Mouse (Mus musculus) intestine, postnatal 0 days (tissue): Measurements from ENCODE around the gene Ky. TPM values are rescaled to one million over a fixed set of nuclear protein-coding genes. Genes with fewer than 3 reads are reported as not detected.

Experiments
- ATAC-seq: fragments of 200-750 bp; cut with Nextera tagmentation; 2 replicates; pipeline ENCODE4 v1.8.0; 2017; ENCODE audit warnings: mild to moderate bottlenecking, moderate TSS enrichment, moderate library complexity
- H3K27ac ChIP-seq: fragments of 300-500 bp; sonication (generic); 2 replicates; pipeline ENCODE4 v1.5.1; 2014; ENCODE audit warnings: mild to moderate bottlenecking, low read depth, low read length, moderate library complexity
- H3K27me3 ChIP-seq: fragments of 300-500 bp; sonication (generic); replicated peaks from 2 replicates; pipeline ENCODE4 v1.6.1; 2014; ENCODE audit warnings: low read length, mixed read lengths; ENCODE audit not compliant: control insufficient read depth, insufficient read depth
- H3K36me3 ChIP-seq: fragments of 300-500 bp; sonication (generic); 2 replicates; pipeline ENCODE4 v1.6.1; 2014; ENCODE audit warnings: mild to moderate bottlenecking, moderate library complexity; ENCODE audit not compliant: control insufficient read depth, insufficient read depth
- H3K4me1 ChIP-seq: fragments of 300-500 bp; sonication (generic); replicated peaks from 2 replicates; pipeline ENCODE4 v1.6.1; 2014; ENCODE audit warnings: antibody characterized with exemption, low read length, mixed read lengths; ENCODE audit not compliant: control insufficient read depth, insufficient read depth
- H3K4me2 ChIP-seq: fragments of 300-500 bp; sonication (generic); replicated peaks from 2 replicates; pipeline ENCODE4 v1.6.1; 2014; ENCODE audit warnings: low read depth, mild to moderate bottlenecking, moderate library complexity
- H3K4me3 ChIP-seq: fragments of 300-500 bp; sonication (generic); 2 replicates; pipeline ENCODE4 v1.5.1; 2014; ENCODE audit warnings: low read depth, low read length
- H3K9ac ChIP-seq: fragments of 300-500 bp; sonication (generic); 2 replicates; pipeline ENCODE4 v1.6.1; 2014; ENCODE audit warnings: mild to moderate bottlenecking, low read depth, low read length
- H3K9me3 ChIP-seq: fragments of 300-500 bp; sonication (generic); 2 replicates; pipeline ENCODE4 v1.6.1; 2016; ENCODE audit warnings: mixed run types; ENCODE audit not compliant: control insufficient read depth
- CTCF ChIP-seq: sonication (generic); IDR thresholded peaks from 2 replicates; pipeline ENCODE4 v1.5.1; 2016; ENCODE audit warnings: low read depth, mild to moderate bottlenecking, control low read depth, antibody characterized with exemption, moderate library complexity
- WGBS: fragments of 180-500 bp; shearing (Covaris S2); extraction: QIAGEN DNeasy Blood & Tissue Kit; methylation state at CpG from one replicate; pipeline ENCODE4 v1.1.7; 2014; 5-methylcytosine and 5-hydroxymethylcytosine counted together
- polyA plus RNA-seq: library from polyadenylated mRNA; unstranded; fragments of >200 nt; fragmentation: Nextera tagmentation; extraction: Ambion mirVana; gene quantifications from 2 replicates; pipeline ENCODE4 v1.2.1, GENCODE M21; 2015

Ky gene
- polyA plus RNA-seq, 1 experiment from 2014 or later = 0.10 TPM

DNA sequence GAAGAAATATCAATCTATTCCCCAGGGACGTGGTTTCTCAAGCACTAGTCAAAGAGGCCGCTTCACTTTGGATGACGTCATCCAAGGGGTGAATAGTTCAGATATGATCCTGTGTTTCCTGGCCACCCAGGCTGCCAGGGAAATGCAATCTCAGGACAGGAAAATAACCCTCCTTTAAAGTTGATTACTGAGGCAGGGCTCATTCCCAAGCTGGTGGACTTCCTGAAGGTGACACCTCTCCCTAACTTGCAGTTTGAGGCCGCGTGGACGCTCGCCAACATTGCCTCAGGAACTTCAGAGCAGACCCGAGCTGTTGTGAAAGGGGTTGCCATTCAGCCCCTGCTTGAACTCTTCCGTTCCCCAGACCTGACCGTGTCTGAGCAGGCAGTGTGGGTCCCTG, 46.2 kb downstream of the Ky start:
- H3K4me3 ChIP-seq = no peak overlapping the region
- H3K27me3 ChIP-seq = 0 out of 2 replicates have a peak, but pooled peaks cover 3% of the 10 kb centered on the region
- no peaks in the 10 kb centered on the region for H3K4me1 ChIP-seq
- H3K36me3 ChIP-seq = no peaks in the 10 kb centered on the region
- H3K9ac ChIP-seq = no peak overlapping the region
- H3K9me3 ChIP-seq = no peaks in the 10 kb centered on the region
- TF ChIP-seq CTCF = no peak
- 50% methylated on average over 10 of the region's 10 CpGs for whole genome bisulfite sequencing
- ATAC-seq = no peak
- no peak overlapping the region for H3K27ac ChIP-seq
- no peak overlapping the region for H3K4me2 ChIP-seq

DNA sequence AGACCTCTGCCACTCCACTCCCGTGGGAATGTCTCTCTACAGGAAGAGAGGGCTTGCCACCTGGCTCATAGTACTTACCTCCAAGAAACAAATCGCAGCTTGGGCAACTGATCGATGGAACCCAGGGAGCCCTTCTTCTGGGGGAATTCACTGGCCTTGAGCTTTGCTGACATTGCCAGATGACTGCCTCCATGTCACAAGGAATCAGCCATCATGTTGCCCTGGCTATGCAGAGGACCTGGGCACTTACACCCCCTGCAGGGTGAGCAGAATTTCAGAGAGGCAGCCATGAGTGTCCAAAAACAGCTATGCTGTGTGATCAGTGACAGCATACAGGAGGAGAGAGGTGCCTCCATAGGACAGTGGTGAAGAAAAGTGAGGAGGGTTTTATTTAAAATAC, 48.2 kb downstream of the Ky start:
- H3K9me3 ChIP-seq = 0 out of 2 replicates have a peak, but pooled peaks cover 6% of the 10 kb centered on the region
- no peak overlapping the region for H3K4me3 ChIP-seq
- H3K36me3 ChIP-seq = no peaks in the 10 kb centered on the region
- no peaks in the 10 kb centered on the region for H3K27me3 ChIP-seq
- H3K9ac ChIP-seq = no peak overlapping the region
- no peak for TF ChIP-seq CTCF
- no peaks in the 10 kb centered on the region for H3K4me1 ChIP-seq
- no peak for ATAC-seq
- H3K27ac ChIP-seq = no peak overlapping the region
- no peak overlapping the region for H3K4me2 ChIP-seq
- 73% methylated on average over 3 of the region's 3 CpGs for WGBS

GRCm38 (mm10) chr9:102558463-102558862, 52.9 kb downstream of the Ky start:
- Histone ChIP-seq H3K27me3 (no peaks in the 10 kb centered on the region), H3K9ac (no peak overlapping the region), H3K4me2 (no peak overlapping the region), H3K36me3 (no peaks in the 10 kb centered on the region), H3K27ac (no peak overlapping the region), H3K9me3 (0 out of 2 replicates have a peak, but pooled peaks cover 6% of the 10 kb centered on the region), H3K4me1 (no peaks in the 10 kb centered on the region), H3K4me3 (no peak overlapping the region)
- TF ChIP-seq CTCF = 0 out of 2 replicates have a peak, but pooled peaks have one; percentile 16
- 97% methylated on average over 3 of the region's 3 CpGs for WGBS
- ATAC-seq = no peak

- H3K4me1 ChIP-seq = no peaks in the 10 kb centered on the region
- TF ChIP-seq CTCF = no peak
- 58% methylated on average over 5 of the region's 5 CpGs for WGBS
- no peaks in the 10 kb centered on the region for H3K9me3 ChIP-seq
- no peaks in the 10 kb centered on the region for H3K27me3 ChIP-seq
- H3K27ac ChIP-seq = no peak overlapping the region
- no peaks in the 10 kb centered on the region for H3K36me3 ChIP-seq
- H3K4me3 ChIP-seq = no peak overlapping the region
- H3K9ac ChIP-seq = no peak overlapping the region
- ATAC-seq = no peak
- no peak overlapping the region for H3K4me2 ChIP-seq
Measured at GRCm38 (mm10) chr9:102572888-102573287, 67.3 kb downstream of the Ky start.

GRCm38 (mm10) chr9:102577480-102577879, 71.9 kb downstream of the Ky start:
- Histone ChIP-seq H3K27me3 (no peaks in the 10 kb centered on the region), H3K27ac (no peak overlapping the region), H3K4me2 (no peak overlapping the region), H3K4me1 (no peaks in the 10 kb centered on the region), H3K36me3 (no peaks in the 10 kb centered on the region), H3K9me3 (no peaks in the 10 kb centered on the region), H3K9ac (no peak overlapping the region), H3K4me3 (no peak overlapping the region)
- no peak for ATAC-seq
- 53% methylated on average over 5 of the region's 5 CpGs for WGBS
- TF ChIP-seq CTCF = no peak

- no peak overlapping the region for H3K27ac ChIP-seq
- no peak overlapping the region for H3K4me2 ChIP-seq
- no peak overlapping the region for H3K4me3 ChIP-seq
- no peaks in the 10 kb centered on the region for H3K4me1 ChIP-seq
- H3K27me3 ChIP-seq = no peaks in the 10 kb centered on the region
- 82% methylated on average over 12 of the region's 12 CpGs for WGBS
- H3K9me3 ChIP-seq = no peaks in the 10 kb centered on the region
- no peak for ATAC-seq
- no peak for TF ChIP-seq CTCF
- H3K36me3 ChIP-seq = peaks cover 19% of the 10 kb centered on the region; the same call in 1 of the 2 replicates
- no peak overlapping the region for H3K9ac ChIP-seq
Measured at GRCm38 (mm10) chr9:102581921-102582469, 76.4 kb downstream of the Ky start.
